Mouse (Mus musculus): ENCODE results near the gene Pdcl. TPM values are rescaled to one million over a fixed set of nuclear protein-coding genes. Genes with fewer than 3 reads are reported as not detected.

Gene Pdcl
- polyA plus RNA-seq (2015; fragmentation: Nextera tagmentation; extraction: Ambion mirVana) = 28.8 and 30.4 TPM in 2 replicates

DNA sequence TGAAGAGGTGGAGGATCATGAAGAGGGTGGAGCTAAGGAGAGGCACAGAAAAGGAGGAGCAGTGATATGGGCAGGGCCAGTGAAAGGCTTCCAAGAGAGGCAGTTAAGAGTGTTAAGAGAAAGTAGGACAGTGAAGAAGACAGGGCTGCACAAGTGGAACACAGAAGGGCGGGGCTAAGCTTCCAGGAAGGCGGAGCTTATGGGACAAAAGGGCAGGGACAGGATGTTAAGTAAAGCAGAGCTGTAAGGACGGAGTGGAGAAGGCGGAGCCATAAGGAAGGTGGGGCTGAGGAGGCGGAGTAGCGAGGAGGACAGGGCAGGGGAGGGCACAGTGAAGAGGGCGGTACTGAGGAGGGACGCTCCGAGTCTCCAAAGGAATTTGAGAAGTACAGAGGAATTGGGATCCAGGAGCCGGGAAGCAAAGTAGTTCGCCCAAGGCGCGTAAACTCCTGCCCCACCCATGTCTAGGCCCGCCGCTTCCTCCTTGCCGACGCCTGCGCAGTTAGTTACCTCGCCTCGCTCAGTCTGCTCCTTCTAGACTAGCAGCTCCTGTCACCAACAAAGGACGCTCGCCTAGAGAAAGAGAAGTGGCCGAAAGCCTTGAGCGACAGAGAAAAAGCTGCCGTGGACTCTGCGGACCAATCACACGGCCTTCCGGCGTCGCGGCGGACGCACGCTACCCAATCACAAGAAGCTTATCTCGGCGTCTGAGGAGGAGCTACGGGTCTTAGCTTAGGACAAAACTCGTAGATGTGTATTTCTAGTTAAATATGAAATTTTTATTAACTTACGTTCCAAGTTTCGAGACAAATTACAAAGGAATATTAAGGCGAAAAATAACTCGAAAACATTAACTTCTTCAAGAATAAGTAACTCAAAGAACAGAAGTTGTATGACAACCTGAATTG lies at the start of gene Pdcl:
Pdcl (minus strand) TSS at position 700 of the 908 bp plus-strand sequence.

DNA sequence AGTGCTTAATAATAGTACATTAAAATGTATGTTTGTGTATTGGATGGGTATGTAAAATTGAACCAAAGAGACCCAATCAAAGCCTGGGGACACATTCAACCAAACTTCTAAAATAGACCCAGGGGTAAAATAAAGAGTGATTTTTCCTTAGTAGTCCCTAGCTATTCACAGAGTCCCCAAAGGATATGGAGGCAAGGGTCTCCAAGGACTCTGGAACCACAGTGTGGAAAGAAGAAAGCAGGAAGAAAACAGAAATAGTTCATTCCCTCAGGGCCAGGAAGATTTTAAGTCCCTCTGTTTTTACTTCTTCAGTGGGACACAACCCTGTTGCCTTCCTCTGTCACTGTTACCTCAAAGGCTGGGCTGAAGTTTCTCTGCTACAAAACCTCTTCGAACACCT lies 32.9 kb downstream of the Pdcl start, which contains the start of gene Olfr368:
Olfr368 (plus strand) TSS at position 301 of the 400 bp plus-strand sequence.

Other genes starting within 250 kb of the Pdcl start
- not detected in 2 replicates for gene Olfr362, start 241.4 kb downstream of the Pdcl start, polyA plus RNA-seq (2015; fragmentation: Nextera tagmentation; extraction: Ambion mirVana)
- not detected in 2 replicates for gene Olfr364-ps1, start 220.0 kb downstream of the Pdcl start, polyA plus RNA-seq (2015; fragmentation: Nextera tagmentation; extraction: Ambion mirVana)
- not detected in 2 replicates for gene Olfr365, start 171.1 kb downstream of the Pdcl start, polyA plus RNA-seq (2015; fragmentation: Nextera tagmentation; extraction: Ambion mirVana)
- not detected in 2 replicates for gene Olfr366, start 147.8 kb downstream of the Pdcl start, polyA plus RNA-seq (2015; fragmentation: Nextera tagmentation; extraction: Ambion mirVana)
- gene Olfr368, start 32.8 kb downstream of the Pdcl start, polyA plus RNA-seq (2015; fragmentation: Nextera tagmentation; extraction: Ambion mirVana) = not detected in 2 replicates
- 13.3 and 13.5 TPM in 2 replicates for gene Rc3h2, start 63.6 kb upstream of the Pdcl start, polyA plus RNA-seq (2015; fragmentation: Nextera tagmentation; extraction: Ambion mirVana)
- gene Zbtb26, start 83.8 kb upstream of the Pdcl start, polyA plus RNA-seq (2015; fragmentation: Nextera tagmentation; extraction: Ambion mirVana) = 3.2 and 3.8 TPM in 2 replicates
- 7.1 and 7.2 TPM in 2 replicates for gene Zbtb6, start 83.8 kb upstream of the Pdcl start, polyA plus RNA-seq (2015; fragmentation: Nextera tagmentation; extraction: Ambion mirVana)
- 40.8 and 46.2 TPM in 2 replicates for gene Rabgap1, start 83.9 kb upstream of the Pdcl start, polyA plus RNA-seq (2015; fragmentation: Nextera tagmentation; extraction: Ambion mirVana)
- gene Gpr21, start 157.0 kb upstream of the Pdcl start, polyA plus RNA-seq (2015; fragmentation: Nextera tagmentation; extraction: Ambion mirVana) = 7.1 and 9.4 TPM in 2 replicates

Data from neural tube, postnatal 0 days (tissue).